25 mouse cellular contexts compared by ENCODE assay signal in the genomic region with DNA sequence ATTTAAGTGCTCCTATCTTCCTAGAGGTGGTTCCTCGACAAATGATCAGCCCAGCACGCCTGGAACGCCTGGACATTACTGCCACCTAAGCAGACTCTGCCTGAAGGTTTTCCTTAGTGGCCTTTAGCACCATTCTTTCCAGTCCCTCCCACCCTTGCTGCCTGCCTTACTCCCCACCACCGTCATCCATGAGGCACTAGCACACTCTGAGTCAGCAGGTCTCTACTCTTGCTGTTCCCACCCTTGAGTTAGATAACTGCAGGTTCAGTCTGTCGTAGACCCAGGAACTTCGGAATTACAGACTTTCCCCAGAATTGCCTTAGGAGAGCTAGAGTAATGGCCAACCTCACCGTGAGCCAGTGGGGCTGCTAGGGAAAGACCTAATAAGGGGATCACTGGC.
DNase-seq lines count a peak whose midpoint lies in the region; ATAC-seq and TF ChIP-seq lines count a peak whose summit lies in the region.
"Had no signal": no experiment of that assay in that cellular context is flagged by ENCODE, and none has a peak within 500 bp of the region (broad histone marks: within the 10 kb centered on the region; RNA-seq: fewer than 3 reads in every experiment).

No protein-coding gene starts in this region.

- WGBS in kidney, embryonic 14.5 days: 77% methylated on average over 7 of the region's 7 CpGs
- WGBS in intestine, embryonic 15.5 days: 65% methylated on average over 7 of the region's 7 CpGs

- no peak overlapping the region for H3K27ac ChIP-seq in kidney, embryonic 14.5 days (ENCODE audit: low read depth, low read length)
- peak overlapping the region; percentile 13; the same call in 1 of the 2 replicates for H3K27ac ChIP-seq in intestine, embryonic 15.5 days
- no peak overlapping the region for H3K27ac ChIP-seq in left cerebral cortex, adult 2 months
- H3K27ac ChIP-seq: forebrain, embryonic 10.5 days; gastrocnemius, adult 2 months; hindbrain, embryonic 14.5 days; limb, embryonic 13.5 days; liver, embryonic 13.5 days had no signal

- H3K4me2 ChIP-seq in kidney, embryonic 14.5 days (replicated peaks; ENCODE audit: low read depth, low read length): no peak overlapping the region
- no peak overlapping the region for H3K4me2 ChIP-seq in intestine, embryonic 15.5 days (replicated peaks)
- H3K4me2 ChIP-seq: heart, embryonic 12.5 days; hindbrain, embryonic 14.5 days; limb, embryonic 13.5 days; liver, embryonic 13.5 days; lung, embryonic 14.5 days had no signal

- H3K9me3 ChIP-seq in kidney, embryonic 14.5 days (ENCODE audit: control insufficient read depth, low read length): no peaks in the 10 kb centered on the region
- H3K9me3 ChIP-seq in intestine, embryonic 15.5 days: no peaks in the 10 kb centered on the region
- H3K9me3 ChIP-seq: liver, embryonic 13.5 days had no signal

- ATAC-seq in kidney, embryonic 14.5 days (ENCODE audit: low FRiP score, low TSS enrichment): no peak
- ATAC-seq in intestine, embryonic 15.5 days: peak; percentile 64
- ATAC-seq: forebrain, postnatal 0 days had no signal

- TF ChIP-seq CTCF in left cerebral cortex, adult 2 months (IDR thresholded peaks at IDR 0.05): no peak

- H3K4me3 ChIP-seq in kidney, embryonic 14.5 days (ENCODE audit: low read length): no peak overlapping the region
- H3K4me3 ChIP-seq in intestine, embryonic 15.5 days (replicated peaks): no peak overlapping the region
- H3K4me3 ChIP-seq in left cerebral cortex, adult 2 months: no peak overlapping the region
- H3K4me3 ChIP-seq: forebrain, embryonic 10.5 days; gastrocnemius, adult 2 months; heart, embryonic 12.5 days; limb, embryonic 13.5 days; liver, embryonic 13.5 days had no signal

- intact Hi-C loops in left cerebral cortex, adult 2 months (cut with DNase I): no loop called here

- H3K4me1 ChIP-seq in kidney, embryonic 14.5 days (ENCODE audit: control insufficient read depth, insufficient read depth, low read length): peaks cover 5% of the 10 kb centered on the region; the same call in 1 of the 2 replicates
- H3K4me1 ChIP-seq in intestine, embryonic 15.5 days (replicated peaks): peaks cover 6% of the 10 kb centered on the region; the same call in 1 of the 2 replicates

- H3K27me3 ChIP-seq in kidney, embryonic 14.5 days (ENCODE audit: control insufficient read depth, insufficient read depth, low read length): no peaks in the 10 kb centered on the region
- H3K27me3 ChIP-seq in intestine, embryonic 15.5 days (replicated peaks): no peaks in the 10 kb centered on the region
- H3K27me3 ChIP-seq: CH12.LX; heart, embryonic 12.5 days; limb, embryonic 13.5 days; liver, embryonic 13.5 days had no signal

- H3K9ac ChIP-seq in kidney, embryonic 14.5 days (ENCODE audit: low read depth, low read length): no peak overlapping the region
- no peak overlapping the region for H3K9ac ChIP-seq in intestine, embryonic 15.5 days
- H3K9ac ChIP-seq: forebrain, postnatal 0 days; heart, embryonic 12.5 days; hindbrain, embryonic 14.5 days; limb, embryonic 13.5 days; liver, embryonic 13.5 days; lung, embryonic 14.5 days had no signal

- DNase-seq in kidney, adult 18-20 months: peak; percentile 44
- peak; percentile 58 for DNase-seq in kidney, postnatal 14 days
- peak; percentile 88 for DNase-seq in yolk sac, embryonic 10.5 days (ENCODE audit: low spot score)
- no peak for DNase-seq in left cerebral cortex, adult 9 months (ENCODE audit: low spot score in 2 of 2)
- no peak for DNase-seq in embryo, embryonic 10 days (ENCODE audit: low spot score)
- DNase-seq in left cerebral cortex, adult 2 months (ENCODE audit: extremely low spot score in 1 of 2, low spot score in 2 of 2): no peak
- DNase-seq: adrenal gland, postnatal 10 days; cerebellum, adult 11-12 months; cerebellum, postnatal 14 days; embryo, embryonic 11 days; forebrain, postnatal 0 days; gastrocnemius, adult 2 months; heart, postnatal 14 days; liver, embryonic 13.5 days; lung, embryonic 14.5 days; lung, postnatal 36 days; retina, postnatal 1 day; thymus, postnatal 36 days had no signal

- no peaks in the 10 kb centered on the region for H3K36me3 ChIP-seq in kidney, embryonic 14.5 days (ENCODE audit: control insufficient read depth, insufficient read depth, low read length)
- H3K36me3 ChIP-seq in intestine, embryonic 15.5 days: no peaks in the 10 kb centered on the region
- H3K36me3 ChIP-seq: forebrain, embryonic 10.5 days; heart, embryonic 12.5 days; limb, embryonic 13.5 days; liver, embryonic 13.5 days had no signal

Comparison
In these comparisons a context has a peak if more than half of its experiments do, and no peak if none do; other contexts are left out.
1. DNase-seq: peak in kidney, adult 18-20 months (single experiment), kidney, postnatal 14 days (single experiment) and yolk sac, embryonic 10.5 days (single experiment); none in left cerebral cortex, adult 9 months (0 of 2), embryo, embryonic 10 days (single experiment) and left cerebral cortex, adult 2 months (0 of 2).